Mouse (Mus musculus) kidney, postnatal 4 days (tissue): Measurements from ENCODE around the gene Smim20.

Source experiments
- DNase-seq, 2 experiments: peaks; one replicate each; pipeline ENCODE4 v3.0.0; 2021; ENCODE audit warnings: mixed read lengths in 2 of 2

Smim20 gene

DNA sequence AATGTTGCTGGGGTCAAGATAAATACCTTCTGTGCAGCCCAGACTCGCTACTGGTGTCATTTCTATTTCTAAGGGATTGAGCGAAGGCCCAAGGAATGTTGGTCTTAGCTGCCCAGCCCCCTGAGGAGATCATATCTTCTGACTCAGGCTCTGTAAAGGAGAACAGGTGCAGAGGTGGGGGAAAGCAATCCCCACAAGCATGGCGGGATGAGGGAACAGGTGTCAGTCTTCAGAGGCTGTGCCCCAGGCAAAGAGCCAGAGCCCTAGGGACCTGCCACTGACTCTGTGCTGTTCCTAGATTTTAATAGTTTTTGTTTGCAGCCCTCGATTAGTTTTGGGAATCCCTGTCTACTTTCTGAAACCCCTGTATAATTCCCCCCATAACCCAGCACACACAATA lies 702 bp upstream of the Smim20 start:
- no peak for DNase-seq

DNA sequence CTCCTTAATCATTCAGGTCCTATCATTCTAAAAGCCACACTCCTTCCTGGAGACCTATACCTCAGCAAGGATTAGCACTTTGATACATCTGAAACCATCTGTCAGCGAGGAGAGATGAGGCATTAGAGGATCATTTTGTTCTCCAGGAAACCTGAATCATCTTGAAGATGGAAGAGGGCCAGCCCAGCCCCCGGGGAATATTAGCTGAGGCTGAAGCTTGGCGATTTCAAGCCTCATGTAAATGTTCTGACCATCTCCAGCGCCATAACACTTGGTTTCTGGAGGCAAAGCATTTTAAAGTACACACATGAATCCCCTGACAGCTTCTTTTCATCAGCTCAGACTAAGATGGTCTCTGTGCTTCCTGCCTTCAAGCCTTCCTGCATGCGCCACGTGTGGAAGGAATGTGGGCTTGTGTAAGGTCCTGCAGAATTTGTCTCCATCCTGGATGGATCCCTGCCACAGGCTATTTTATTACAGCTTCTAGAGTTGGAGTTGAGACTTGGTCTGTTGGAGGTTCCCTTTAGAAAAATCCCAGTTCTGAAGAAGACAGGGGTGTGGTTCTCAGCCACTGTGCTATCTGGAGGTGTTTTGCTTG lies 1.3 kb downstream of the Smim20 start:
- peak; percentile 20 to 30 for DNase-seq

DNA sequence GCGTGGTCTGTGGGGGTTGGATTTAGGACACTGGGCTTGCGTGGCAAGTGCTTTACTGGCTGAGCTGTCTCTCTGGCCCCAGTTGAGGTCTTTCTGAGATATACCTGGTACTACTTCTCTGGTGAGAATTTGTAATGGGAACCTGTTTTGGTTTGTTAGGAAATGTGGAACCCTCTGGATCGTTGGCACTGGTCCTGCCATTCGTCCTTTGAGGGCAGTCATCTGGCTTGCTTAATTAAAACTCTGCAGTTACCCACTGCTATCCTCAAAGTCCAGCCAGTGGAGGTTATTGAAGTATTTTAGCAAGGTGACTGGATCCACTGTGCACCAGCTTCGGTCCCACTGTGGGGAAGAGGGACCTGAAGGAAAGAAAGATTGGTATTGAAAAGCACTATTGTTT lies 2.9 kb downstream of the Smim20 start:
- no peak for DNase-seq

DNA sequence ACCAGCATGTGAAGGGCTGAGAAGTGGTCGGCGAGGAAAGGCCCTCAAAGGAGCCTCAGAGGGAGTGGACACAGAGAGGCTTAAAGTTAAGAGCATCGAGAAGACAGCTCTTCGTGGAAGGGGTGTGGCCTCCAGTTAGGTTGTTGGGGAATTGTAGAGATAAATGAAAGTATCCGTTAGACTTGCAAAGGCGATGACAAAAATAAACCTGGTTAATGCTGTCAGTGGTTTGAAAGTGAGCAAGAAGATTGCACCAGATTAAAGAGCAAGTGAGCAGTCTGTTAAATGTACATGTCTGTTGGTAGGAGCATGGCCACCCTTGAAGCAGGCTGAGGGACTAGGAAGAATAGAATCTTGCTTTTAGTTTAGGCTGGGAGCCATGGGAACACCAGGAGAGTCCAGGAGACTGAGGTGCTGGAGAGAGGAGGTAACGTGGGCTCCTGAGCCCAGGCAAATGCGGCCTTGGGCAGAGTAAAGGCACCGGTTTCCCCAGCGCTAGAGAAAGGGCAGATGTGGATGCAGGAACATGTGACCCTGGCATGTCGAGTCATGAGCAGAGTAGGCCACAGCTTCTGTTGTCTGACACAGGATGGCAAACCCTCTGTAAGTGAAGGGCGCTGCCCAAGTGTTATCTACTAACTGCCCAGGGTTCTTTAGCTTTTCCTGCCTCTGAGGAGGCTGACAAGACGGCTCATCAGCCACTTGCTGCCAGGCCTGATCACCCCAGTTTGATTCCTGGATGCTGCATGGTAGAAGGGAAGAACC lies 4.2 kb downstream of the Smim20 start:
- no peak for DNase-seq

DNA sequence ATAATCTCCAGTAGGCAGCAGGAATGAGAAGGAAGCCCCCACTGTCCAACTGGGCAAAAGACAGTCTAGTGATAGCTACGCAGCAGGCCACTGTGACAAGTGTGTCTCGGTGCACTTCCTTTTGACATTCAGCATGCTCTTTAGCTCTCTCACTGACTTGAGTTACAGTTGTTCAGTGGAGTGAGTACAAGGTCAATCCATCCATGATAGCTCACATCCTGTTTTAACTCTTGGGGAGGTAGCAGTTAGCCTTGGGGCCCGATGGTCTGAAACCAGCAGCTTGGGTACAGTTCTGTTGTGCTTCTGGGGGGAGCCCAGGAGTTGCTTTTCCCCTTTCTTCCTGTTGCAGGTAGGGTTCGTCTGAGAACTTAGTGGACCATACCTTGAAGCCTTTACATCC lies 5.7 kb downstream of the Smim20 start:
- no peak for DNase-seq

DNA sequence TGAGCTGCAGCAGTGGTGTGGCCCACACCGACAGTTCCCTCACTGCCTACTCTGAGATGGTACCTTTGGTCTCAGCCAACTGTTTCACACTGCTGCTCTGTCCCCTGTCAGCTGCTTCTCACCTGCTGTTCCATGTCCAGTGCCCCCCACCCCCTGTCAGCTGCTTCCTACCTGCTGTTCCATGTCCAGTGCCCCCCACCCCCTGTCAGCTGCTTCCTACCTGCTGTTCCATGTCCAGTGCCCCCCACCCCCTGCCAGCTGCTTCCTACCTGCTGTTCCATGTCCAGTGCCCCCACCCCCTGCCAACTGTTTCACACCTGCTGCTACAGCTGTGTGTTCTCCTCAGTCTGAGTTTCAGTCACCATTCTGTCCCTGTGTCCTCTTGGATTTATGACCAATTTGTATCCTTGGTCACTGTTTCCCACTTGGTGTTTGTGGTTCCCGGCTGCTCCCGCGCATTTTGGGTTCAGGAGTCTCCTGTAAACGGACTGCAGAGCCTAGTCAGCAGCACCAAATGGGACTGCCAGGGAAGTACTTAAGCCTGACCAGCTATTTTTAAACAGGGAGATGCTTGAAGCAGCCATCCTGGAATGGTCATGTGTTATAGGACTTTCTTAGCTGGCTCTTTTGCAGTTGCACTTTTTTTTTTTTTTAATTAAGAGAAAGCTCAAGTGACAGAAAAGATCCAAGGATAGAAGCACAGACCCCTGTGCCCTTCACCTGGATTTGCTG lies 7.0 kb downstream of the Smim20 start:
- DNase-seq: peak; percentile 57 to 73

DNA sequence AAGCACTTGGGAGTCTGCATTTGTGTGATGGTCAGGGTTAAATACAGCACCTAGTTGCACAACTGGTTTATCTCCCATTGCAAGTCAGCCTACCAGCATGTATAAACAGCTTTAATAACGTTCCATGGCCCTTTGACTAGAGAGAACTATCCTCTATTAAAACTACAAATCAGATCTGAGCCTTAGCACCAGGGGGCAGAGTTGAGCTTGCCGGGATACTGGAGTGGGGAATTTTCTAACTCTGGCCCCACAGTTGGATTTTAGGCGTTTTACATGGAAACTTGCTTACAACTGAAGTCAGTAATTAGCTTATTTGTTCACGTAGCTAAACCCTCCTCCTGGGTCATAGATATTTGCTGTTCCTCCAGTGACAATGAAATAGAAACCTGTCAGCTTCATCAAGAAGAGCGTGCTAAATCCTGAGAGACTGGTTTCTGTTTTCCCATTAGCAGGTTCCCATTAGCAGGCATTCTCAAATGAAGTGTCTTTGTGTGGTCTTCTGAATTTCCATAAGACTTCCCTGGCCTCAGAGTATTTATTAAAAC lies 8.0 kb downstream of the Smim20 start:
- peak; percentile 69 to 70 for DNase-seq

DNA sequence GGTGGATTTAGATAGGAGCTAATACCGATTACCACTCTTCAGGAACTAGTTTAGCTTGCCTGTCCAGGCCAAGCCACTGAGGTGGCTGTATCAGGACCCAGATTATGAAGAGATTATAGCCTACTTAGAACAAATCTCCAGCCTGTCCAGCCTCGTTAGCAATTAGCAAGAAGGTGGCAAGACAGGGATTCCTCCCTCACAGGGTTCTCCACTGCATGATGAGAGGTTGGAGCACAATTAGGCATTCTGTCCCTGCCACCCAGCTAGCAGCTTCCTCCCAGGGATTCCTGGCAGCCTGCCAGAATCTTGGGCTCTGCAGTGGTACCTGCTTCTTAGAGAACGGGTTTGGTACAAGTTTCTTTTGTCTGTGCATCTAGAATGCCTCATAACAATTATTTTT lies 8.5 kb downstream of the Smim20 start:
- peak; percentile 60 to 62 for DNase-seq

DNA sequence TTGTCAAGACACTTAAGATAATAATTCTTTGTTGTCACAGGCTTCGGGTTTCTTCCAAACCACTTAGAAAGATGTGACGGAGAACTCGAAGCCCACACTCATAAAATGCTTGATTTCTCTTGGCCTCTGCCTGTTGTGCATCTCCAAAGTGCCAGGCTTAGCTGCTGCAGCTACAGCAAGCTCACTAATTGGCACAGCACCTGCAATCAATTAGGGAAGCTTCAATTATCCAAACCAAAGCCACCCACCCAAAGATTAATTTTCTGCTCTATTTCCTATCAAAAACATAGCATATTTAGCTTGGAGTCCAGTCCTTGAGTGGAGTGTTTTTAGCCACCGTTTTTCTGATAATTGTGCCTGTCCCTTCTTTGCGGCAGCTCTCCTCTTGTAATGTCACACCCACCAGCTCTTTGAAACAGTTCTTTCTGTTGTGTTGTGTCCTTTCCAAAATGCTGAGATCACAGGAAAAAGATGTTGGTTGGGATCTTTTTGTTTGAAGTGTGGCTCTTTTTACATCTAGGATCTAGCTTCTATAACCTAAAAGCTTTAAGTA lies 9.7 kb downstream of the Smim20 start:
- no peak for DNase-seq

DNA sequence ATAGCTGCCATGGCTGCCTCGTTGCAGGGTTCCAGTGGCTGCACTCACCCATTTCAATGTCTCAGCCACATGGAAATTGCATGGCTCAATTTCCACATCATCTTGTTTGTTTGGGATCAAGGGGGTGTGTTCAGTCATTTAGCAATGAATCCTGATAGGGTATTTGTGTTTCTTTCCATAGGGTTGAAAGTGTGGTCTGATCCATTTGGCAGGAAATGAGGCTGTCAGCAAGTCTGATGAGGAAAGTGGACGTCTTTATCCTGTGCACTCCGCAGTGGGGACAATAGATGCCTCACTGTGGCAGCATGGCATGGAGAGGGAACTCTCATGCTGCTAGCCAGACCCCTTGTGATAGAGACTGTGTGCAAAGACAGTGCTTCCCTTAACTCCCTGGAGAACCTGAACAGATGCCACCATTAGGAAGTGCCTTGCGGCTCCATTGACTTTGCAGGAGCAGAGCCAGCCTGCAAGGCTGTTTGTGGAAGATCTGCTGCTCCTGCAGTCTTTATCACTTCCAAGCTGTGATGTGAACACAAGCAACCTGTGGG lies 10.9 kb downstream of the Smim20 start:
- DNase-seq: no peak

DNA sequence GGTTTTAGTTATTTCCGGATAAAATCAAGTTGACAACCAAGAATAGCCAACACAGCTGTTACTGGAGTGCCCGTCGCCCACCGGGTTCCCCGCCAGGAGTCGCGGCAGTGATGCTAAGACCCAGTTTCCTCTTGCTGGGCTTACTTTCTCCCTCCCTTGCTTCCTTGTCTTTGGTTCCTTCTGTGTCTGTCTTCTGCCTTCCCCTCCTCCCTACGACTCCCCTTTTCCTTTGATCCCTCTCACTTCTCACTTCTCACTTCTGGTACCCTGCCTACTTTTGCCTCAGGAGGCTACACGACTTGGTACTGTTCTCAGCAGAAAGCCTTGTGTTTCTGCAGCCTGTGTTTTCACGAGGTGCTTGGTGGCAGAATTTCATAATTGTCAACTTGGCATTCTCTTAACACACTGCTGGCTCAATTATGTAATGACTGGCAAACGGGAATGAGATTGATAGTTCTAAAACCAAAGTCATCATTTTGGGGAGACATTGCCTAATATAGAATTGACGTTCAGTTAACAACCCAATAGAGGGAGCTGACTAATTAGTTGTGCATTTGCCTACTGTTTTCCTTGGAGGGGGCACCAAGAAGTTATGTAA lies 12.4 kb downstream of the Smim20 start:
- no peak for DNase-seq

DNA sequence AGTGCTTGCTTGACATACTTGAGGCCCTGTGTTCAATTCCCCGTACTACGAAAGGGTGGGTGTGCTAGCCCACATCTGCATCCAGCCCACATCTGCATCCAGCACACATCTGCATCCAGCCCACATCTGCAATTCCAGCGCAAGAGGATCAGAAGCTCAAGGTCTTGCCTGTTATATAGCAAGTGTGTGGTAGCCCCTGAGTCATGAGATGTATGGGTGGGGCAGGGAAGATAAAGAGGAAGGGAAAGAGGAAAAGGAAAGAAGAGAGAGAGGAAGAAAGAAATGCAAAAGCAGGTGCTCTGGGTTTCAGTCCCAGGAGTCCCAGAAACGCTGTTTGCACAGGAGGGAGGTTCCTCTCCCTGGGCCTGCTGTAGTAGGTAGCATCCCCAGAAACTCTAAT lies 15.6 kb downstream of the Smim20 start:
- no peak for DNase-seq

DNA sequence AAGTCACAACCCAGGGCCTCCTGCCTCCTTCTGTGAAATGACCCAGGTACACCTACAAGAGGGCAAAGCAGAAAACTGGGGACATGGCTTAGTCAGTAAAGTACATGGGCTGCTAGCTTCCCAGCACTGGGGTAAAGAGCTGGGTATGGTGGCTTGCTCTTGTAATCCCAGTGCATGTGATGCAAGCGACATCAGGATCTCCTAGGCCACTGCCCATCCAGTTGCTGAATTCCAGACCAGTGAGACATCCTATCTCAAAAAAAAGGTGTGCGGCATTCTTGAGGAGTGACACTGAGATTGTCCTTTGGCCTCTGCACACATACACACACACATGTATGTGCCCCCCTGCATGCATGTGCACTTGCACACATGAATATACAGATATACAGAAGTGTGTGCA lies 19.5 kb downstream of the Smim20 start:
- DNase-seq: no peak

DNA sequence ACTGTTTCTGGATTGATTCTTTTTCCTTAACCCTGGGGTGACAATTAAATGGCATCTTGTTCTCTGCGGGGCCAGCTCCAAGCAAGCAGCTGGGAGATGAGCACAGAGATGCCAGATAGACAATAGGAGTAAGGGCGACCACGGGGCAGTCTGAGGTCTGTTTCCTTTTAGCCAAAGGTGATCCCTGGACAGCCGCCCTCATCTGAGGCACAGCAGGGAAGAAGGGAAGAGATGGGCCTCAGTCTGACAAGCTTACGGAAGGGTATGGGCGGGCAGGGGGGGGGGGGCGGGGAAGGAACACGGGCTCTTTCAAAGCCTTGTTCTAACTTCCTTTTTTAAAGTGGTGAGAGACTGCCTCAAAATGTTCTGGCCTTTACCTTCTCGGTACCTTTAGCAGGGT lies 22.6 kb downstream of the Smim20 start:
- no peak for DNase-seq

DNA sequence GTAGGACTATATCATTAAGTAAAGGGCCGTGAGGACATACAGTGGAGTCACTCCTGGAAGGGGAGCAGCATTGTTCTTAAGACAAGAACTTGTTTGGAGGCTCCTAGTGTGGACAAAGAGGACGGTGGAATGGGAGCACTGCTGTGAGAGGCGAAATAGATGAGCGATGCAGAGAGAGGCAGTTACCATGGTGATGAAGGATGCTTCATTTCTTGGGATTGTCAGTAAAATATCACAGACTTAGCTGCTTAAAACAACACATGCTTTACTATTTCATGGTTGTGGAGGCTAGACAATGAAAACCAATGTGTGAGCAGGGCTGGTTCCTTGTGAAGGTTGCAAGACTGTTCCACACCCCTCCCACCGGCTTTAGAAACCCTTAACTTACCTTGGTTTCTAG lies 27.7 kb downstream of the Smim20 start:
- DNase-seq: no peak

DNA sequence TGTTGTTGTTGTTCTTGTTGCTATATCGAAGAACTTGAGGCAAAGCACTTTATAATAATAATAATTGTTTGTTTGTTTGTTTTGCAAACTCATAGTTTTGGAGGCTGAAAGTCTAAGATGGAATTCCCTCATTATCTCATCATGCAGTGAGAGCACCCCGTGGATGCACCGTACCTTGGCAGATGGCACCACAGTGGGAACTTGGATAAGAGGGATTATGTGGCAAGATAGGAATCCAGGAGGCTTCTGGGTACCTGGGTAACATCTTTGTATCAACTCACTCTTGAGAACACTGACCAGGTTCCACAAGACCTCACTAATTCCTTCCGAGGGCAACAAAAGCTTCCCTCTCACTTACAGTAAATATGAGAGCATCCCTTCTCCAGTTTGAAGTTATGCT lies 30.1 kb downstream of the Smim20 start:
- DNase-seq: no peak

DNA sequence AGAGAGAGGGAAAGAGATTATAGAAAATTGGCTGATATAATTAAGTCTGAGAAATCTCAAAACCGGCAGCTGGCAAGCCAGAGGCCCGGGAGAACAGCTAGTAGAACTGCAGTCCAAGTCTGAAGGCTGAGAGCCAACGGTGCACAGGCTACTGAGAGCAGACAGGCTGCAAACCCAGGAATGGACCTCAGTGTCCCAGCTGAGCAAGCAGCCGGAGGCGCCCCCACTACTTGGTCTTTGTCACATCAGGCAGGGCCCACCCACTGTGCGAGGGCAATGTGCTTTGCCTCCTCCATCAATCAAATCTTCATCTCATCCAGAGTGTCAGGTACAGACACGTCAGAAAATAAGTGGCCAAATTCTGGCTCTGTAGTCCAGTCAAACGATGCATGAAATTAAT lies 34.6 kb downstream of the Smim20 start:
- DNase-seq: no peak

DNA sequence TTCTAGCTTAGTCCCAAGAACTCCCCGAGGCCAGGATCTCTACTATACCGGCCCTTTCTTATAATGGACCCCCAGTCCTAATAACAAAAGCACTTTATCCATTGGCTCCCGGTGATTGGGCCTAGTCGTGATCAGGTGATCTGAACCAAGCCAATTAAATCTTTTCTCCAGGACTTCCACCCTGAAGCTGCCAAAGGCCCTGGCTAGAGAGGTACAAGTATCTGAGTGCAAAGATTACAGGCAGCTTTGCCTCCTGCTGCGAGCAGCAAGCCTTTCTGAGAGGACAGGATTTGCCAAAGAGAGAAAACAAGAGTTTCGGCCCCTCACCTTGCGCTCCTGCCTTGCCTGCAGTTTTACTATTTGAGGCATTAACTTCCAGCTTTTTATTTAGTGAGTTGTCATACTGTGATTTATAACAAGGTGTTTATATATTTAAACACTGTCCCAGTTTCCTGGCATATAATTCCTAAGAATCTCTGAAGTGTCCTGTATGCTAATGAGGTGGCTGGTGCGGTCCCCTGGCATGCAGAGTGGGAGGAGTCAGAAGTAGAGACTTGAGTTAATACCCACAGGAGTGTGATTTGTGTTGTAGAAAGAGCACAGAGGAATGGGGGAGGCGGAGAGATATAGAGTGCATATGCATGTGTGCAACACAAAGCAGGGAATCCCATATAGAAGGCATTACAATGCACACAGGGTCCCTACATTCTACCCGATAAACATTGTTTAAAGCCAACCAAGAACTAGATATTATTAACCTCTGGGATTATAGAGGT lies 36.2 kb downstream of the Smim20 start:
- DNase-seq: peak in 1 of 2 experiments; percentile 14

DNA sequence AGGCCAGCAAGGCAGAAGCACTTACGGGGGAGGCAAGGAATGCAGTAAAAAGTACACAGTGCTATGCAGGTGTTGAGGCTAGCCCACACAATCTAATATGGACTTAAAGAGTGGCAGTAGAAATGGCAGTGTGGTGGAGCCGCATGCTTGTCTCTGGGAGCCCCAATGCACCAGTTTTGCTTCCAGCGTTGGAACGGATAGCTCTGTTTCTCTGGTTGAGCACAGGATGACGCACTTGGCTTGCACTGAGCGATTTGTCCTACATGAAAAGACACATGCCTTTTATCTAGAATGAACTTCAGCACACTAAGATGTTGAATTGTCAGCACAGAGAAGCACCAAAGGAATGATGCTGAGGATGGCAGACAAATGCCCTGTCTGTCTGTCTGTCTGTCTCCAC lies 37.1 kb downstream of the Smim20 start:
- DNase-seq: no peak

DNA sequence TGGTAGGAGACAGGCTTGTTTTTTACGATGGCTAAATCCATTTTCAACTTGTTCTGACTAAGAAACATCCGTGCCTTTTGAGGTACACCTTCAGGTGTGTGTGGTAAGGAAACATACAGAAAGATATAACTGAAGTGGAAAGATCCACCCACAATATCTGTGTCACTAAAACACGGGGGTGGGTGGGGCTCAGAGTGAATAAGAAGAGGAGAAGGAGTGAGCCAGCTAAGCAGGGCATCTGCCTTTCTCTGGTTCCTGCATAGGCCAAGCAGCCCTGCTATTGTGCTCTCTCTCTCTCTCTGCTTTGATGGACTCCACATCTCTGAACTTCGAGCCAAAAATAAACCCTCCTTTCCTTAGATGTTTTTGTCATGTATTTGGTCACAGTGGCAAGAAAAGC lies 38.1 kb downstream of the Smim20 start:
- no peak for DNase-seq

DNA sequence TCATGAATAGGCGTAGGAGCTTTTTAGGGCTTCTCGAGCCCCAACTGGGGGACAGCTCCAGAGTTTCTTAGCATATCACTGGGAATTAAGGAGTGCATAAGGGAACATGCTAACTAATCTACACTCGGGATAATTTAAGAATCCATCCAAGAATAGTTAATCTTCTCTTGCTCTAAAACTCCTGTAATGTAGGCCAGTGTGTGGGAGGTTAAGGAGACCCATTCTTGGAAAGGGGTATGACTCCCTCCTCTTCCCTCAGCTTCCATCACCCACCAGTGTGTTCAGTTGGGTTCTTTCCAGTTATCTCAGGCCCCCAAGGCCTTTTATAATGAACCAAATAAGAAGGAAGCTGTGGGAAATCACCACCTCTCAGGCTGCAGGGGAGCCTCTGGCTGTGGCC lies 40.0 kb downstream of the Smim20 start:
- no peak for DNase-seq

DNA sequence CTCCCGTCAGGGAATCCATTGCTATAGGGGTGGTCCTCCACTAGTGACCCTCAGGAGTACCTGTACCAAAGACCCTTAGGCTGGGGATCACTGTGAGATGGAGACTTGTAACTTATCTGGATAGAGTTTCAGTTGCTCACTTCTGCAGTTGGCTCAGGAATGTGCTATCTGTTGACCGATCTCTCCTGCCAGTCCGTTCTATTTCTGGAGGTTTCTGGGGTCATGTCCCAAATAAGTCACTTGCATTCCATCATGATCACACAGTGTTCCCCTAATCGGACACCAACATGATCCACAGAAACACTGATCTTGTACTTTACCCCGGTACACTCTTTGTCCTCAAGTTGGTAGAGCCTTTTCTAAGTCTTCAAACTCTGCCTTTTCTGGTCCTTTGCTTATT lies 40.6 kb downstream of the Smim20 start:
- DNase-seq: no peak
